Mouse (Mus musculus) urinary bladder, postnatal 36 days (tissue): ENCODE data around the gene Tecr.
A peak's percentile ranks its signal among the peaks of the same experiment; 100 is the strongest.

Experiments
- DNase-seq, 2 experiments: peaks; one replicate each; pipeline ENCODE4 v3.0.0; 2022; ENCODE audit warnings: low spot score in 2 of 2, mixed read lengths in 1 of 2

Gene Tecr

DNA sequence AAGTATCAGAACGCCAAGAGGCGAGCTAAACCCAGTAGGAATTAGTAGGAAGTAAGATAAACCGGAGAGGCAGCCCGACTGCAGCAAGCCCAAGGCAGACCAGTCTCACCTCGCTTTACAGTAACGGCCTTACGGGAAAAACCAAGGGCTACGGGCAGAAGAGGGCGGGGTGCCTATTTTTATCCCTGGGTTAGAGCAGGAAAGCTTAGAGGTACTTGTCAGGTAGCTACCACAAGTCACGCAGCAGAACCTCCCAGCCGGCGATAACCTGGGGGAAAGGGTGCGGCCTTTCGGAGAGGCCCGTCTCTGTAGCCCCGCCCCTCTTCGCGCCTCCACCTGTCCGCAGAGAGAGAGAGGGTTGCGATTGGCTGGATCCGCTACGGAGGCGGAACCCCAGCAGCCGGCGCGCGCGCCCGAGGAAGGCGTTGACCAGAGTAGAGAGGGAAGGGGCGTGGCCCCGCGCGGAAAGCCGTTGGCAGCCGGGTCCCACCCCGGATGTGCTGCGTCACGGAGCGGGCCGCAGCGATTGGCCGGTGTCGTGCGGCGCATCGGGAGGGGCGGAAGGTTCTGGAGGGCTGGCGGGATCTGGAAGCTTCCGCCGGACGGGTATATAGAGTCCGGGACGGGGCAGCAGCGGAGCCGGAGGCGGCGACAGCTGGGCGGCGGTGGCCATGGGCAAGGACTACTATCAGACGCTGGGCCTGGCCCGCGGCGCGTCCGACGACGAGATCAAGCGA, at the start of gene Tecr, which contains the start of gene Dnajb1:
Gene Tecr (minus strand): TSS at position 311 of the 737 bp plus-strand sequence.
Gene Dnajb1 (plus strand): TSS at position 533 of the 737 bp plus-strand sequence.
- DNase-seq = peak; percentile 99 to 100

DNA sequence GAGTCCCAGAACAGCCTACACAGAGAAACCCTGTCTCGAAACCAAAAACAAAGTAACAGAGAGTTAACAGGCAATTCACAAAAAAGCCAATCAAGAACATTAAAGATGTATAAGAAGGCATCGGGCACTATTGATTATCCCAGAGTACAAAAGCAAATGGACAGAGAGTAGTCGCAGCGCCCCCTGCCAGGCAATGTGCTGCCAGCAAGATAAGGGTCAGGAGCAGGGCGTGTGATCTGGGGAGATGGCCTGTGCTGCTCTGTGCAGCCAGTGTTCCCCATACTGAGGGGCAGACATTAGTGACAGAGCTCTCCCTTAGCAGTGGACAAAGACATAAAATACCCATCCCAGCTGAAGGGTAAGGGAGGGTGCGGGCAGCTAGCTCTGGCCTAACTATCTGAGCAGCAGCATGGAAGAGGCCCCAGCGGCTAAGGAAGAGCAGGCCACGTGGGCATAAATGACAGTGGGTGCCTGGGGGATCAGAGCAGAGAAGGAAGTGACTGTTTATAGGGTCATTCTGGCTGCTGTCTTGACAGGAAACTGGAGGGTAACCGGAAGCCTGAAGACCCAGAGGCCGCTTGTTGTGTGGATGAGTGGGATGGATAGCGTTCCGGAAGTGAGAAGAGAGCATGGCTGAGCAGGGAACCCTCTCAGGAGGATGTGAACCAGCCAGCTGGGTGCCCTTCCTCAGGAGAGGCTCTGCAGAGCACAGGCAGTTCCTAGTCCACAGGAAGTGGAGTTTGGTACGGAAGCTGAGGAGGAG, 48.9 kb upstream of the Tecr start:
- DNase-seq = no peak

DNA sequence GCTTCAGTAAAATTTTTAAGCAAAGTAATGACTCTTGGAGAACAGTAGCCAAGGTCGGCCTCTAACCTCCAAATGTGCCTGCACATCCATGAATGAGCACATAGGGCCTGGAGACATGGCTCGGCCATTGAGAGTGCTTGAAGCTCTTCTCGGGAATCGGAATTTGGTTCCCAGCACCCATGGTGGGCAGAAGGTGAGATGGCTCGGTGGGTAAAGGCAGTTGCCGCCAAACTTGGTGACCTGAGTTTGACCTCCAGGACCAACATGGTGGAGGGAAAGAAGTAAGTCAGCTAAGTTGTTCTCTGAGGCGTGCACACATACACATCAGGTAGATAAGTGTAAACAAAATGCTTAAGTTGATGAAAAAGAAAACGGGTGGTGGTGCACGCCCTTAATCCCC, 48.3 kb upstream of the Tecr start:
- DNase-seq = no peak

DNA sequence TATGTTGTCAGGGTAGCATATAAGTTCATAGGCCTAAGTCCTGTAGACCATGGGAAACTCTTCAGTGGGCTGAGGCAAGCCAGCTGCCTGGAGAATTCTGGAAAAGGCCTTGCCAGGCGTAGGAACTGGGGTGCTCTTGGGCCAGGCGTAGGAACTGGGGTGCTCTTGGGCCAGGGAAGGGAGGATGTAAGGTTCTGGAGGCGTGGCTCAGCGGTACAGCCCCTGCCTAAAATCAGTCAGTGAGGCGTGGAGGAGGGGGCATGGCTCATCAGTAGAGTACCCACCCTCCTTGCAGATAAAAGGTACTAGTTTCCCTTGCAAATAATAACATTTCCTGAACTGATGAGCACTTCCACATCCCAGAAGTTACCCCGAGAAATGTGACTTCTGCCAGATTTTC, 47.0 kb upstream of the Tecr start:
- DNase-seq = no peak

DNA sequence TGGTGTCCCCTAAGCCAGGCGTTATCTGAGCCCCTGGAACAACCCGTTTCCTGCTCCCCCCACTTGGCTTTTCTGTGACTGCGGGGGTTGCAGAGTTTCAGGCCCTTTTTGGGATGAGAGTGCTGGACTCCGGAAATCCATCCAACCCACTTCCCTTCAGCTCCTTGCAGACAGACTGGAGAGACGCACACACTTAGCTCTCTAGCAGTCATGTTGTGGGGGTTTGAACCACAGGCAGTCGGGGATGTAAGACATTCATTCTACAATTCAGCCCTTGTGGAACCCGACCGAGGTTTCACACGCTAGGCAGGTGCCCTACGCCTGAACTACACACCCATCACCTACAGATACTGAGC, 45.9 kb upstream of the Tecr start:
- no peak for DNase-seq

DNA sequence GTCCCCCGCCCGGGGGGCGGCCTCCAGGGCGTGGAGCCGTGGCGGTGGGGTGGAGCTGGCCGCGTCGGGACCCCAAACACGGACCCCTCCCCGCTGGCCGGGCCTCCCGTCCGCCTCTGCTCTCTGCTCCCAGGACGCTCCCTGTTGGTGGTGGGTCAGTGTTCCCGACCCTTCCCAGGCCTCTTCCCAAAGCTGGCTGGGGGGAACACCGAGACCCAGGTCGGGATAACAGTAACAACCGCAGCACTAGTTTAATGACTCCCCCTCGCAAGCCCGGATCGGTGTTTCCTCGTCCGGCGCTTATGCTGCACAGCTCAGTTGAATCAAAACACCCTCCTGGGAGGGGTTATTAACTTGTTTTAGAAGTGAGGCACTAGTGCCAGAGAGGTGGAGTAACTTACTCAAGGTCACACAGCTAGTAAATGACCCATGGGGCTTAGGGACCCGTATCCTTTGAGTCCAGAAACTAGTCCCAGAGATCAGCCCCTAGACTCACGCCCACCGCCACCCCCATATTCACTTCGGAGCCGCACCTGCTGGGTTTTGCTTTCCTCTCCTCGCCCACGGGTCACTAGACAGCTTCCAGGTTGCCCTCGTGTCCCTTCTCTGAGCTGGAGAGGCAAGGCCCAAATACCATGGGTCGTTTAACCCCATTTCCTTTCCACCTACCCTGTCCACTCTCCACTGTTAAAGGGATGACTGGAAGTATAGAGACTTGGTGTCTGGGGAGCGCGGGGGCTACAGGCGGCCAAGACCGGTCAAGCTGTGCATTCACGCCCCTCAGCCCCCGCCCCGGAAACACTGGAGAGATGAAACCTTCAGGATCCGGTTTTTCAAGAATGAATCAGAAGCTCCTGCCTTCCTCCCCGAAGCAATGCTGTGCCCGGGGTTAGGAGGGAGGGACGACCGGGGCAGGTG, 45.2 kb upstream of the Tecr start:
- DNase-seq = peak; percentile 53 to 70

DNA sequence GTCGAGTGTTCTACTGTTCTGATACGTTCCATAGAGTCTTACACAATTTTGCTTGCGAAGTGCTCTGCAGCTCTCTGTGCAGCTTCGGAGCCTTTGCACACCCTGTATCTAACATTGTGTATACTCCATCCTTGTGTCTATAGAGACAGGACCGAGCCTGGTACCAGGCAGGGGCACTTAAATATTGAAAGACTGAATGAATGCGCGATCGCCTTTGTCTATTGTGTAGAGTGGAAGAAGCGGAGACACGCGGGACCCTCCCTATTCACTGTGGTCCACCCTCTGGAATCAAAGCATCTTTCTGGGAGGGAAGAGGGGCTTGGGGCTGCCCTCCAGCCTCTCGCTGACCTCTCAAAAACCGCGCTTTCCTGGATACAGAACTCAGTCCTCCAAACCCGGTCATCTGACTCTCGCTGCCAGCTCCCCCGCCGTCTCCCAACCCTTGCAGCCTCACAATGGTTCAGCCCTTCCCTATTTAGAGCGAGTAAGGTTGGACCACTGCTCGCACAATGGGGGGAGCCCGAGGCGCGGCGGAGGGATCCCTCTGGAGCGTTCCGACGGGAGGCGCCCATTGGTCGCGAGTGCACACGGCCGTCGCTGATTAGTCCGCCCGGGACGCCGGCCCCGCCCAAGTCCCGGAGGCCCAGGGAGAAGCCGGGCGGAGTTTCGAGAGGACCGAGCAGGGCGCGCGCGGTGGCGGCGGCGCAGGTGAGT, 44.4 kb upstream of the Tecr start, which contains the start of gene Gipc1:
Gene Gipc1 (plus strand): TSS at position 648 of the 714 bp plus-strand sequence.
- peak; percentile 91 to 96 for DNase-seq

DNA sequence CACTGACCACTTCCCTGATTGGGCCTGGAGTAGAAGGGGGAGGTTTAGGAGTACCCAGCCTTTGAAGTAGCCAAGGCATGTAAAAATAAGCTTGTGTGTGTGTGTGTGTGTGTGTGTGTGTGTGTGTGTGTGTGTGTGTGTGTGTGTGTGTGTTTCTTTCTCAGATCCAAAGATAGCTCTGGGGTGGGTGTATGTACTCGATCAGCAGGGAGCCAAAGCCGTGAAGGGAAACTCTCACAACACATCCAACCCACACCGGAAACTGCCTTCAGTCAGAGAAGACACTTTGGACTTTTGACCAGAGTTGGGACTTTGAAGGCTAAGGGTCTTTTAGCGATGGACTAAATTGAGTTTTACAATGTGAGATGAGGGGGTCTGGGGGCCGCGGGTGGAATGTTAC, 41.9 kb upstream of the Tecr start:
- no peak for DNase-seq

DNA sequence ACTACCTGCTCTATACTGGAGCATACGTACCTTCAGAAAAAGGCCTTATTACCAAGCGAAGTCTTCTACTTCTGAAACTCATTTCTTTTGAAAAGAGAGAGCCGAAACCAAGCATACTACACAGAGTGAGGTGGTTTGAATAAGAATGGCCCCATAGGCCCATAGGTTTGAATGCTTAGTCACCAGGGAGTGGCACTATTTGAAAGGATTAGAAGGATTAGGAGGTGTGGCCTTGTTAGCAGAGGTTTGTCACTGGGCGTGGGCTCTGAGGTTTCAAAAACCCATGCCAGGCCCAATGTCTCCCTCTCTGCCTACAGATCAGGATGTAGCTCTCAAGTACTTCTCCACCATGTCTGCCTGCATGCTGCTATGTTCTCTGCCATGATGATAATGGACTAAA, 40.3 kb upstream of the Tecr start:
- DNase-seq = no peak

DNA sequence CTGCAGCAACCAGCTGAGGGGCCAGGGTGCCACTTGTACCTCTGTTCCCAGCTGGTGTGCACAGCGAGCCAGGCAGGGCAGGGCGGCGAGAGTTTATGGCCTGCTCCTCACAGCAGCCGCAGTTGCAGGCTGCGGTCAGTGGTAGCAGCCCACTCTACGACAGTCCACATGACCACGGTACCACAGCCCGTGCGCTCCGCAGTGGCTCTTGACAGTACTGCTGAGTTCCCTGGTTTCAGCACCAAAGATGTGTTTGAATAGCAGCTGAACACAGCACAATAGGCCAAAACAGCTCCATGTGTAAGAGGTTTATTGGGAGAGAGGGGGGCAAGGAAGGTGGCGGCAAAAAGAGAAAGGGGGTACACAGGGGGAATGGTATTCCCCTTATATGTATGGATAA, 39.7 kb upstream of the Tecr start:
- DNase-seq = no peak

DNA sequence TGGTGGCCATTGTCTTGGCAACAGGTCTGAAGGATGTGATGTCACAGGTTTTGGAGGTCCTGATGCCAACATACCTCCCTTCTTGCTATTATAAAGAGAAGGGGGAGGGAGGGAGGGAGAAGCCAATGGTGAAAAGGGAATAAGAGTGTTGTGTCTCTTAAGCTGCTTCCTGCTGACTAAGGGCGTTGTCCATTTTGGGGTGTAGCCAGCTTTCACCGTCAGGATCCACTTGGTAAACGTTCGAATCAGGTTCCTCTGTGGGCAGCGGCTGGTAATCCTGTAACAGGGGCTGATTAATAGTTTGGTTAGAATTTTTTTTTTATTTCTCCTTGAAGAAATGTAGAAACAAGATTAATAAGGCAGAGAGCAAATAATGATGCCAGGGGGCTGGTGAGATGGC, 31.9 kb upstream of the Tecr start:
- DNase-seq = no peak

DNA sequence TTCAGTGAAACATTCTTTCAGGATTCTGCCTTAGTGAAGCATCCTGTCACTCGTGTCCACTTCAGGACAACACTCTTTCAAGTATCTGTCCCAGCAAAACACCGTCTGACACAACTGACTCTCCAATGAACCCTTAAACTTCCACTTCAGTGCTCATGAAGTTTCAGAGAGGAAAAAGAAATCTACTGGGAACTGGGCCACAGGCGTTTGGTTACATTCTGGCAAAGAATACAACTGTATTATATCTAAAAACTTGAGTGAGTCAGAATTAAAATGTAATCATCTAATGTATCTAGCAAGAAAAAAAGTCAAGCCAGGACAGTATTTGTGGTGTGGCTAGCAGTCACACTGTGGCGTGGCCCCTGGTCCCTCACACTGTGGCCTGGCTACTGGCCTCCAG, 31.1 kb upstream of the Tecr start:
- no peak for DNase-seq

DNA sequence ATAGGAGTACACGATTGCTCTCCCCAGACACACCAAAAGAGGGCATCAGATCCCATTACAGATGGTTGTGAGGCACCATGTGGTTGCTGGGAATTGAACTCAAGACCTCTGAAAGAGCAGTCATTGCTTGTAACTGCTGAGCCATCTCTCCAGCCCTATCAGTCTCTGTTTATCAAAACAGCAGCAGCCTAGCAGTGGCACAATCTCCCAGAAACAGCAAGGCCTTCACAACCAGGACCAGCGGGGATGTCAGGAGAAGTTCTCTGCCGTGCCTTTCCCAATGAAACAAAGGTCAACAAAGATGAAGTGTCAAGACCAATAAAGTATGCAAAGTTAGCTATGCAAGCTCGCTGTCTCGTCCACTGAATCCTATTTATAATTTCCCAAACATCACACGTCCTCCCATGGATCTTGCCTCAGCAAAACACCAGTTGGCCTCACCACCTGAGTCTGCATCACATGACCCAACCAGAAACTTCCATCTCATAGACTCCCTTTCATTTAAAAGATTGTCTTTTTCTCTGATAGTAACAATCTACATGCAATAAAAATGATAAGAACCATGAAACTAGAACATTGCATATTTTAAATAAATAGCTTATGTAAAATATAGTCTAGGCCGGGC, 24.4 kb upstream of the Tecr start:
- DNase-seq = no peak

DNA sequence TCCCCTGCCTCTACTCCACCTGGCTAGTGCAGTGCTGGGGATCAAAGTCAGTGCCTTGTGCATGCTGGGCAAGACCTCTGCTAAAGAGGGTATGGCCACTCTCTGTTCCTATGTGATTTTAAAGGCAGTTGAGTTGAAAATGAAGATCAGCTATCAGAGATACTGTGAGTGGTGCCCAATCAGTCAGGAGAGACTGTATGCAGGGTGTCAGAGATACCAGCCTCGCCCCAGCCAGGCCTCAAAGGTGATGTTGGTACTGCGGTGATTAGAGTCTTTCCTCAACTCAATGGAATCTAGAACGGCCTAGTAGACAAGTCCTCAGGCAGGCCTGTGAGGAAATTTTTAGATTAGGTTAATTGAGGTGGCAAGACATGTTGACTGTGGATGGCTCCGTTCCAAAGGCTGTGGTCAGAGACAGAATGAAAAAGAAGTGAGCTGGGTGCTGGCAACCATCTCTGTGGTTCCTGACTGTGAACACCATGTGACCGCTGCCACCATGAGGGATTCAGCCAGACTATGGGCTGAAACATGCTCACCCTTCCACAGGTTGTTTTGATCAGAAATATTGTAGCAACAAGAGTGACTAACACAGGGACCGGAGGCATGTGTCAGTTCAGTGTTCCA, 18.0 kb upstream of the Tecr start:
- DNase-seq = no peak

DNA sequence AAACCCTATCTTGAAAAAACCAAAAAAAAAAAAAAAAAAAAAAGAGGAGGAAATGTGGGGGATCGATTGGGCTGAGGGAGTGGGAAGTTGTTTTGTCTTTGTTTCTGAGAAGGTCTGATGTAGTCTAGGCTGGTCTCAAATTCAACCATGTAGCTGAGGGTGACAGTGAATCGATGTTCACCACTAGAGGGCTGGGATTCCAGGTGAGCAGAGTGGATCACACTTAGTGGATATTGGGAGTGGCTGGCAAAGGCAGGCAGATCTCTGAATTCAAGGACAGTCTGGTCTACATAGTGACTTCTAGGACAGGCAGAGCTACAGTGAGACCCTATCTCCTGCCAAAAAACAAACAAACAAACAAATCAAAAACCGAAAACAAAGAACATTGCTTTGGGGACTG, 17.0 kb upstream of the Tecr start:
- DNase-seq = no peak

DNA sequence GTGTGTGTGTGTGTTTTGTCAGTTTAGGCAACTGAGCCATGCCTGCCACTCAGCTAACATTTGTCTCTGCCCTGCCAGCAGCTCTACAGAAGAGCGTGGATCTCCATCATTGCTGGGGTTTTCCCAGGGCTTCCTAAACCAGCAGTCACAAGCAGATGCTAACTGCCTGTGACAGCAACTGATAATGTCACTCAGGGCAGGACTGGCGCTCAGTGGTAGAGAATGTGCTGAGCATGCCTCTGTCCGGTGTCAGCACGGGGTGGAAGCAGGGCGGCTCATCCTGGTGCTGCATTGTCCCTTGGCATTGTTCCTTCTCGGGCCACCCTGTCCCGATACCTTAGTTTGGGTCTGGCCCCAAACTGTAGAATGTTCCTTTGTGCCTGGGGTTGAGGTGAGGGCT, 15.8 kb upstream of the Tecr start:
- no peak for DNase-seq

DNA sequence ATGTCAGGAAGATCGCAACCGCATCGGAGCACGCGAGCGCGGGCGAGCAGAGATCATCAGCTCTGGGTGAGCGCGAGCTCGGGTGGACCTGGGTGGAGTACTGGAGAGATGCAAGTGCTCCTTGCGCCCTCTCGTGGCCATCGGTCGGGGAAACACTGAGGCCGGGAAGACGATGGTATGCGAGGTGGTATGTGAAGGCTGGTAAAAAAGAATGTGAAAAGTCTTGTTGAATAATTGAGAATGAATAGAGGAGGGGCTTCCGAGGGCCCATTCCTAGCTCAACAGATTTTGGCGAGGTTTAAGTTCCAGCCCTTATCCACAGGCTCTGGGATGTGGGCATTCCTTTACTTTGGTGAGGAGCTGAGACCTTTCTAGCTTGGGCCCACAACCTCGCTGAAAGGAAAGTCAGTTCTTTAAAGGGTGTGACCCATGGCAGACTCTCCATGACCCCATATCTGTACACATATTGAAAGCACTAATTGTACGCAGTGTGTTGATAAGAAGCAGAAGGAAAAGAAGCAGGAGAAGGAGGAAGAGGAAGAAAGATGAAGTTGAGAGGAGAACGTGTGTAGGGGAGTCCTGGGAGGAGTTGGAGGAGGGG, 14.7 kb upstream of the Tecr start:
- DNase-seq = peak; percentile 83 to 89

DNA sequence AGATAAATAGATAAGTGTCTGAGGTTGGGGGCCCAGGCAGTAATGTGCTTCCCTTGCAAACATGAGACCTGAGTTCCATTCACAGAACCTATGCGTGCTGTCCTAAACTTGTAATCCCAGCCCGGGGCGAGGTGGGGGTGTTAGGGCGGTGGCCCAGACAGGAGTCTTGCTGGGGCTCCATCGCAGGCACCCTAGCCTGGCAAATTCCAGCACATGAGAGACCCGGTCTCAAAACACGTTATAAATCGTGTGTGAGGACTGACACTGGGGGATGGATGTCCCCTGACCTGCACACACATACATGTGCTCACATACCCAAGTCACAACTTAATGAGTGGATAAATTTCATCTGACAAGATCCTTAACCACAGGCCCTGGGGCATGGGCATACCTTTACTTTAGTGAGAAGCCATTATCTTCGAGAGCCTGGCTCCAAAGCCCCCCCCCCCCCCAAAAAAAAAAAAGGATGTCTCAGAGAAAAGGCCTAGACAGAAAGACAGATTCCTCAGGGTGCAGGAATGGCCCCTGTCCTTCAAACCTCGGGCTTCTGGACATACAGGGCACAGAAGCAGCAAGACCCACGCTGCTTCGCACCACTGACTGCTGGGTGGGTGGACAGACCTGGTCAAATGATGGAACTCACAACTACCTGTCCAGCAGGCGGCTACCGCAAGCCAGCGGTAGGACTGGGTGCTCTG, 14.1 kb upstream of the Tecr start:
- DNase-seq = no peak

DNA sequence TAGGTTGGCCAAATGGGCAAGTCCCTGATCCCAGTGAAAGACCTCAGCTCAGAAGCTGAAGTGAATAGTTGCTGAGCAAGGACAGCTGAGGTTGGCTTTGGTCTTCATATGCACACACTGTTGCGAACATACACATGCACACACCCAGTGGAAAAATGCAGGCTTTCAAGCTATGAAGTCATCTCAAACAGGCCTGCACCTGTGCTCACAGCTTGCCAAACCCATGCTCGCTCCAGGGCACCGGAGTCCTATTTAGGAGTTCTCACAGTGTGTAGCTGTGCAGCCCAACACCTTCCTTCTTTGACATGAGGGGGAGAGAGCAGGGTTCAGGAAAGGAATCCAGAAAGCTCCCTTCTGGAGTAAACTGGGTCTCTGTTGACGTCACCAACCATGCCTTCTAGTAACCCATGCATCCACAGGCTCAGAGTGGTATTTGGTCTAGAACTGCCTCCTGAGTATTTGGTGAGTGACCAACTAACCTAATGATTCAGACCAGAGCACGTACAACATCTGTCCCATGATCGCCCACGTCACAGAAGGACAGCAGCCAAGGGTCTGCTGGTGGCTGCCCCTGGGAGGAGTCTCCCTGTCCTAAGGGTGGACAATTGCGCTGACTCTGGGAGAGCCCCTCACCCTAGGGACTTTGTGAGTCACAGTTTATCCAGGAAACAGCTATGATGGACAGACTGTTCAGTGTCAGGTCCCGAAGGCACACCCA, 12.0 kb upstream of the Tecr start:
- DNase-seq = peak; percentile 60 to 63
